Mouse (Mus musculus) adrenal gland, postnatal 25 days (tissue): Measurements from ENCODE around the gene Cx3cr1. TPM values are rescaled to one million over a fixed set of nuclear protein-coding genes. Genes with fewer than 3 reads are reported as not detected.

Experiments
- DNase-seq: peaks from one replicate; pipeline ENCODE4 v3.0.0; 2021; ENCODE audit warnings: mixed read lengths
- total RNA-seq: library from RNA; stranded (reverse); gene quantifications from 2 replicates; pipeline ENCODE4 v1.2.3, GENCODE M21; 2021

The Cx3cr1 gene
- total RNA-seq, 1 experiment from 2014 or later: 5.9 TPM

DNA sequence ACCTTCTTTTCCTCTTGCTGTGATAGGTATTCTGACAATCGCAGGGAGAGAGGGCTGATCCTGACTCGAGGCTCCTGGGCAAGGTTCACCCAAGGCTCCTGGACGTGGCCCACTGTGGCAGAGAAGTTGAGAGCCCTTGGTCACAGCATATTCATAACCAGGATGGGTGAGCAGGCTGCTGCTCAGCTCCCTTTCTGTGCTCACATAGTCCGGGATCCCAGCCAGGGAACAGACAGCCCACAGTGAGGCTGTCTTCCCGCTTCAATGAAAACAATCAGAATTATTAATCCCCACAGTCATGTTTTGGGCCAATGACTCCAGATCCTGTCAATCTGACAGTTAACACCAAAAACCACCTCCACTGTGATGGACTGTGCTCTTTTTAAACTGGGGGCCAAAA, 12.3 kb upstream of the Cx3cr1 start:
- DNase-seq: no peak

DNA sequence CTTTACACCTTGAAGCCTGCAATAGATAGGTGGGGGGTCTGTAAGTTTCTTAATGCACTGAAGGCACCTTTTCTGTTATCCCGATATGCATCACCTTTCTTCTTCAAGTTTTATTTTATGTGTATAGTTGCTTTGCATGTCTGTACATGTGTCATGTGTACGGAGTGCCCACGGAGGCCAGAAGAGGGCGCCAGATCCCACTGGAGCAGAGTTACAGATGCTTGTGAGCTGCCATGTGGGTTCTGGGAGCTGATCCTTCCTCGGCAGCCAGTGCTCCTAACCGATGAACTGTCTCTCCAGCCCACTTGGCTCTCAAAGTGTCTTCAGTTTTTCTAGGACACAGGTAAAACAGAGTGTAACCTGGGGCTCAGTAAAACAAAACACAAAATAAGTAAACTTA, 11.6 kb upstream of the Cx3cr1 start:
- DNase-seq: no peak

DNA sequence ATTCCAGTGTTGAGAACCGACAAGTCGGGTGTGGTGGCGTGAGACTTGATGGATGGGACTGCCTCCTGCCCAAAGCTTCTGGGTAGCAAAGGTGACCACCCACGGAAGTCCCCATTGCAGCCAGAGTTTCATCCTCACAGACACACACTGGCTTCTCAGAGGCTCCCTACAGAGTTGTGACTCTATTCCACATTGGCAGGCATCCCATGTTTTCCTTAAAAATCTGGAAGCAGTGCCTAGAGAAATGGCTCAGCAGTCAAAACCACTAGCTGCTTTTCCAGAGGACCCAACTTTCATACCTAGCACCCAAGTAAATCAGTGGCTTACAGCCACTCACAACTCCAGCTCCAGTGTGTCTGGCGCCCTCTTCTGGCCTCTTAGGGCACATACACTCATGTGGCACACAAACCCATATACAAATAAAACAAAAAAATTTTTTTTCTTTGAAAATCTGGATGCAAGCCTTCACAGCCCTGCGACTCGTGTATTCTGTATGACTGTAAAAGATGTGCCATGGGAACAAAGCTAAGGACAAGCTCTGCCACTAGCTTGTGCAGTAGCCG, 10.9 kb upstream of the Cx3cr1 start:
- no peak for DNase-seq

DNA sequence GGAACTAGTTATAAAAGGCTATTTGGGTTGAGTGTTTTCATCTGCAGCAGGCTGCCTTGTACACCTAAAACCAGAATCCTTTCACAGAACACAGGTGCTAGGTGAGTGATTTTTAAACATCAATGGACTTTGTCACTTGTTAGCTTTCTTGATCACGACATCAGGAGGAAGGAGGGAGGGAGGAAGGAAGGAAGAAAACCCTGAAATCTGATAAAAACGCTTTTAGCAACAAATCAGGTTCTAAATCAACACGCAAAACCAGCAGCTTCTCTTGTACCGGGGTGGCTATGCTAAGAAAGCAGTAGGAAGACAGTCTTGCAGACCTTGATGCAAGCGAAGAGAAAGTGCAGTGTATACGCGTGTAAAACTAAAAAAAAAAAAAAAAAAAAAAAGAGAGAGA, 10.2 kb upstream of the Cx3cr1 start:
- no peak for DNase-seq

DNA sequence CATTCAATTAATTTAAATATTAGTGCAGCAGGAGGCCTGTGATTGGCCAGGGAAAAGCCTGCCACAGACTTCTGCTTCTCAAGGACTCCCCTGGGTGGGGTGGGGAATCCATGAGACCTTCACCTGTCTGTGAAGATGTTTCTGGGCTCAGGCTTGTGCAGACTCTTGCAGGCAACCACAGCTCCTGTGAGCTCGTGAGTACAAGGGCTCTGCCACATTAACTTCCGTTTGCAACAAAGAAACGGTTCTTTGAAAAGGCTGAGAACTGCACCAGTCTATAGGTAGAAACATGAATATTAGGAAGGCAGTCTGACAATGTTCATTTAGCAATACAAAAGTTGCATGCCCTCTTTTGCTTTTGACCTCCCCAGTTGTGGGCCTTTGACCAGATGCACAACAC, 8.6 kb upstream of the Cx3cr1 start:
- no peak for DNase-seq

DNA sequence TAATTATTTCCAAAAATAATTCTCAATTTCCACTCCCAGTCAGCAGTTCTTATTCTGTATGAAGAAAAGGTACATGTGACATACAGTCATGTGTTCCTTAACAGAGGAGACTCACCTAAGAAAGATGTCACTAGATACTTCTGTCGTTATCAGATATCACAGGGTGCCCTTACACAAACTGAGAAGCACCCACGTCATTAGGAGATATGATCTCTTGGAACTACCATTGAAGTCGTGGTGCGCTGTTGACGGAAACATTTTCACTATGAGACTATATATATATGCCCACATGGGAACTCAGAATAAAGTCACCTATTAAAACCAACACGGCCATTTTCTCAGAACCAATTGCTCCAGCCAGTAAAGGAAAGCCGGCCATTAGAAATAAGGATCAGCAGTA, 4.8 kb upstream of the Cx3cr1 start:
- no peak for DNase-seq

DNA sequence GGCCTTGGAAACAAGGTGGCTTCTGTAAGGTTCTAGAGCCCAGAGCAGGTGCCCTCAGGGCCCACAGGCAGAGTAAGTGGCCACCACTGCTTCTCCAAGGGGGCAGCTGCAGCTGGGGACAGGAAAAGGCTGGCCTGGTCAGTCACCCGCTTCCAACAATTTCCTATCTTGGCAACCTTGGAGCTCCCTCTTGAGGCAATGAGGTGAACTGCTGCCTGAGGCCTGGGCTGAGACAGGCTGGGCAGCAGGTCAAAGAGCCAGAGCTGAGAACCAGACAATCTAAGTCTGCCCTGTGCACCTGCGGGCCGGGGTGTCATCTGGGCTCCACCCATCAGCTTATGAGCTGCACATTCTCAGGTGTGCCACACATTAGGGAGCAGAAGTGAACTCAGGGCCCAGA, 3.5 kb upstream of the Cx3cr1 start:
- peak; percentile 79 for DNase-seq

DNA sequence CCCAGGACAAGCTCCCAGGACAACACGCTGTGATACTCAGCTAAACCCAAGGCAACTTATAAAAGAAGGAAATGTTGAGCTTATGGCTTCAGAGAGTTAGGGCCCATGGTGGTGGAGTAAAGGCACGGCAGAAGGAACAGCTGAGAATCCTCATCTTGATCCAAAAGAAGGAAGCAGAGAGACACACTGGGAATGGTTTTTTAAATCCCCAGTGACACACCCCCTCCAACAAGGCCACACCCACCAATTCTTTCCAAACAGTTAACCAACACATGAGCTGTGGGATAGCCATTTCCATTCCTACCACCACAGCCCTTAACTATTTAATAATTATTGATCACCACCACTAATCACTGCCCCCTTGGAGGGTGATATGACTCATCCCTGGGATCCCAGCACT, 1.6 kb upstream of the Cx3cr1 start:
- no peak for DNase-seq

DNA sequence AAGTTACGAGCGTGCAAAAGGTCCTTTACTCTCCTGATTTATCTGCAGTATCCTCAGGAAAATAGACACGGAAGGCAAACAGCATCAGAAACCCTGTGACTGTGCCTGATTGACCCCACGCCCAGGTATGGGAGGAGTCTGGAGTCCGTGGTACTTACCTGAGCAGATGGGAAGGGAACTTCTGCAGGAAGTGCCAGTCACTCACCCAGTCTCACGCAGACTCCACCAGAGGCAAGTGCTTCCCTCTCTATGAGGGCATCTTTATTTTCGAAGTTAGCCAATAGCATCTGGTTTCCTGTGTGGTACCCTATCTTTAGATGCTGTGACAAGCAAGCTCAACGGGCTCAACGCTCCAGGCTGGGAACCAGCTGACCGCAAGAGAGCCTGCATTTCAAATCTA, 1.6 kb downstream of the Cx3cr1 start:
- no peak for DNase-seq

DNA sequence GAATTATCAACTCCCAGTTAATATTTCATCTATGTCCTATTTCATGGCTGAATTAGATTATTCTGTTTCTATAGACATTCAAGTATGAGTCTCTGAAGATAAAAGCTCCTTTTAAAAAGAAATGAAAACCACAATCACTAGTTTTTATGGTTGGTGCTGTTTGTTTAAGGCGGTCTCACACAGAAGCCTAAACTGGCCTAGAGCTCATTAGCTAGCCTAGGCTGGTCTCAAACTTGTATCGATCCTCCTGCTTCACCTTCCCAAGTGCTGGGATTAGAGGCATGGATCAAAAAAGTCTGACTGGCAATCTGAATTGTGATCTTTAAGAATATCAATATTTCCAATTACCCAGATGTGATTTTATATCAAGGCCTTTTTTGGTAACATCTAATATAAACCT, 2.1 kb downstream of the Cx3cr1 start:
- no peak for DNase-seq

DNA sequence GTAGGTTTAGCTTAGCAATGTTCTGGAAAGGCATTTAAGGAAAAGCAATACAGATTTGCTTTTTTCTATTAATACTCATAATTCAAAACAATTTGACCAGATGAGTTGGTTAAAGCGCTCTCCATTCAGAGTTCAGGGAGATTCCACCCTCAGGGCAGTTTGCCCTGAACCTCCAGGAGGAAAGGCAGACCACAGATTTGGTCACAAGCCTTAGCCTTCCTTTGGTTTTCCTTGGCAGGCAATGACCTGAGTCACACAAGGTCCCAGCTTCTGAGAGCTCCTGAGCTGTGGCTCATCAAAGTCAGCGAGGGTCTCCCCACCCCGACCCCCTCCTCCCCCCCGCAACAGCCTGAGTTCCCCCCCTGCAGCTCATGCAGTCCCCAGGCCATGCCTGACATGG, 5.4 kb downstream of the Cx3cr1 start:
- no peak for DNase-seq

DNA sequence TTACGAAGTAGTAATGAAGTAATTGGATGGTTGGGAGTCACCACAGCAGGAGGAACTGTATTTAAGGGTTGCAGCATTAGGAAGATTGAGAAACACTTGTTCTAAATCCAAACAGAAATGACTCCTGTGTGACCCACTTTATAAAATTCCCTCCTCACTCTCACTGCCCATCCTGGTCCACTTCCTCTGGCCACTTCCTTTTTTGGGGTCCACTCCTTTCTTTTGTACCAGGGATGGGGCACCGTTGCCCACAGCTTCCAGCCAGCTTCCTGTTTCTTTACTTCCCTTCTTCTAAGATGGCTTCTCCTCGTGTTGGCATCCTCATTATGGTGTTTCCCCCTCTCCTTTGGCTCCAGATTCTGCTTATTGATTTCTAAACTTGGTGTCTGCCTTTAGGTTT, 10.9 kb downstream of the Cx3cr1 start:
- DNase-seq: no peak

DNA sequence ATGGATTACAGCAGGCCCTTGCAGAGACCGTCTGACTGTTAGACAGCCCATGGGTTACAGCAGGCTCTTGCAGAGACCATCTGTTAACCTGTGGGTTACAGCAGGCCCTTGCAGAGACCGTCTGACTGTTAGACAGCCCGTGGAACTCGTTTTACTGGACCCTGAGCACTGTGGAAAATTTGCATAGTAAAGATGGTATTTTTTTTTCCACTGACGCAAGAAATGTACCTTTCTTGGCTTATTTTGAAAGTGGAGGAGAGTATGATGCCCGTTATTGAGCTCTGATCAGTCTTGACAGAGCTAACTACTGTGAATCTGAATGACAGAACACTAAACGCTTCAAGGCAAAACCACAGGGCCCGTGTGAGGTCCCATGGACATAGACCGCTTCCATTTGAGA, 13.5 kb downstream of the Cx3cr1 start:
- no peak for DNase-seq

DNA sequence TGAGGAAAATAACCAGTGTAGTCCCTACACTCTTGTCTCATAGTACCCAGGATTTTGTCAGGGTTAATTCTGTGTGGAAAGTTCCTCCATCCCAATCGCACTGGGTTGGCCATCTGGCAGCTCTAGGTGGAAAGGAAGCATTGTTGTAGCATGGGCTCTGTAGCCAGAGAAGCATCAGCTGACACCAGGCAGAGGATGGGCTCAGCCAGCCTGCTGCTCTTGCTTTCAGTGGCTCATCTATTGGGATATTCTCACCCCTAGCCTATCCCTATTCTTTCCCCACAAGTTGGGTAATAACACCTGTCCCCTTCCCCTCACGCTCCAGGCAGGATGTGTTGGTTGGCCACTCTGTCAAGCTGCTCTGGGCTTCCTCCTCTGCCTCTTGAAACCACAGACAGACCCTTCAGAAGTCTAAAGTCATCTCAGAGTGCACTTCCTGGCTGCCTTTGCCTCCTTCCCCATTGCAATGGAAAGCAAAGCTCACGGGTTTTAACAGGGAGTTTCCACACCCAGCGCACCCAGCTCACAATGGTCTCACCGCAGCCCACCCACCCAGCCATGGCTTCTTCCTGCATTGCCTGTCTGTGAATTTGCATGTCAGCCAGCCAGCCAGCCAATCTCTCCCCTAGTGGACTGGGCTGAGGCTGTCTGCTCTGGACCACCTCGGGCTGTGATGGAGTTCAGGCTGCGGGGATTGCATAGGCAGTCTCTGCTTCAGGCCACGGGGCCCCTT, 15.0 kb downstream of the Cx3cr1 start:
- no peak for DNase-seq

DNA sequence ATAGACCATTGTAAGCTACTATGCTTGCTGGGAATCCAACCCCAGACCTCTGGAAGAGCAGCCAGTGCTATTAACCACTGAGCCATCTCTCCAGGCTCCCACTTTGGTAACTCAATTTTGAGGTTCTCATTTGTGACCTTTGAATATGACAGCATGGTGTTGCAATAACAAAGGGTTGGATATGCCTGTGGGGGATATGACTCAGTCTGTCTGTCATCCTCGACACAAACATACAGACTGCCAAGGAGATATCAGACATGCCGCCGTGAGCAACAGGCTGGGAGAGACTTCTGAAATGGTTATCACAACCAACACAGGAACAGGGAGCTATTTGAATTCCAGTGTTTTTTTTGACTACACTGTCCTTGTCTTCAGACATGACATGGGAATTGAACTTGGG, 20.3 kb downstream of the Cx3cr1 start:
- DNase-seq: no peak

DNA sequence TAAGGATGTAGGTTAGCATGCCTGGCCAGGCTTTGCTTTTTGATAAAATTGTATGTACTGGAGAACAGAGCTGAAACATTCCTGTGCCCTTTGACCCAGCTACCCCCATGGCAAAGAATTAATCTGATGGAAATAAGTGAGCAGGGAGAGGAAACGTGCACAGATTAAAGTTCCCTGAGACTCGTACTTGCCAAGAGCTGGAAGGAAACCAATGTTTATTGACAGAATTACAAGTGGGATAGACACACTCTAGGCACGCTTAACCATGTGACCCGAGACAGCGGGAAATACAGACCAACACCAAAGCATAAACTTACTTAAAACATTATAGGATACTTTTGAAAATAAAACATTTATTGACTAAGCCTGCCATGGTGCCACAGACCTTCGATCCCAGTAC, 21.2 kb downstream of the Cx3cr1 start:
- DNase-seq: no peak

DNA sequence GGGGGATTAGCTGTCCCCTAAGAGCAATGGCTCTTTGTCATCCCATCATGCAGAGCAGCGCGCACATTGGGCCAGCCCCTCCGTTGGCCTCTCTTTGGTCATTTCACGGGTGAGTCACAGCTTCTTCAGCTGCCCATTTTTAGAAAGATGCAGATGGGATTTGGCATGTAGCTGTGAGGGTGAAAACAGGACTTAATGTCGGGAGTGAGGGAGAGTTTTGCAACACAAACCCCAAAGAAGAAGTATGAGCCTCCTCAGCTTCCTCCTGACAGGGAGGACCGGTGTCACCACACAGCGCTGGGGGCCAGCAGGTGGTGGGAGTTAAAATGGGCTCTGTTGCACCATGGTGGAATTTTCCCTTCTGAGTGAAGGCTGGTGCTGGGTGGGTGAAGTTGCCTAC, 26.6 kb downstream of the Cx3cr1 start:
- DNase-seq: no peak

DNA sequence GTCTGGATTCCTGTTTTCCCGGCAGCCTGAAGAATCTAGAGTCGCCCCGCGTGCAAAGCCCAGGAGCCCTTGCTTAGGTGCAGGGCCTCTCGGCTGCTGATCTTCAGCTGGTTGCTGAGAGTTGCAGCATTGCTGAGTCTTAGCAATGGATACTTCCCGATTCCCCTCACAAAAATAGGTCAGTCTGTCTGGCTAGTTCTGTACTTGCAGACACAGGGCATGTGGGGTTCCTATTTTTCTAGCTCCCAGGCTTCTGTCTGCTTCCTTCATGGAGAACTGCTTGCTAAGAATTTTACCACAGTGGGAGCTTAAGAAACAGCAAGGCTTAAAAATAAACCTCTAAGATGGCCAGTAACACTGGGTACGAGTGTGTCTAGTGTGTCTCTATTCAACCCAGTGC, 32.3 kb downstream of the Cx3cr1 start:
- DNase-seq: no peak

DNA sequence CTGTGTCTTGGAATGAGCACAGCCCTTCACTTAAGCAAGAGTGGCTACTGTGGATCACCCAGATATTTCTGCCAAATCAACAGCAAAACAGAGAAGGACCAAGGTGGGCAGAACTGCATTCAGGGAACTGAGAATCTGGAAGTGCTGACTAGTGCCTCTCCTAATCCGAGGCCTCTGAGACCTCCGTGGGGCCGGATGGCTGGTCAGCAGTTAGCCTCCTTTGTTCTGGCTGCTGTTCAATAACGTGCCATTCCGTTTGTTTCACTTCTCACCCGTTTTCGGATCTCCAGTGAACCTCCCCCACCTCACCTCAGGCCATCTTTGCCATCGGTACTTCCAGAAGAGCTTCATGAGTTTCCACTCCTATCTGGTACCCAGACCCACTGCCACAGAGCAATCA, 35.3 kb downstream of the Cx3cr1 start:
- DNase-seq: no peak

DNA sequence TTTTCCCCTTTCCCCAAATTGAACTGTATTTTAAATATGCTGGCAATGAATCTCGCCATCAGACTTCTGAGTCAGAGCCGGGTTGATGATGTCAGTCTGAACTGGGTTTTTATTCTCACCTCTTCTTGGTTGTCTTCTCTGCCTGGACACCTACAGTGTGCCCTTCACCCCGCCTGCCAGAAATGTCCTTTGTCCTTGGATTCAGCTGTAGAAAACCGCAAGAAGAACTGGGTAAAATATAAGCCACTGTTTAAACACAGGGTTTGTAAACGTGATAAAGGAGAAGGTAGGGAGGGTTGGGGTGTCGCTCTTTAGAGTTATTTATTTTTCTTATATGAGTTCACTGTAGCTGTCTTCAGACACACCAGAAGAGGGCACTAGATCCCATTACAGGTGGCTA, 37.0 kb downstream of the Cx3cr1 start:
- DNase-seq: no peak

DNA sequence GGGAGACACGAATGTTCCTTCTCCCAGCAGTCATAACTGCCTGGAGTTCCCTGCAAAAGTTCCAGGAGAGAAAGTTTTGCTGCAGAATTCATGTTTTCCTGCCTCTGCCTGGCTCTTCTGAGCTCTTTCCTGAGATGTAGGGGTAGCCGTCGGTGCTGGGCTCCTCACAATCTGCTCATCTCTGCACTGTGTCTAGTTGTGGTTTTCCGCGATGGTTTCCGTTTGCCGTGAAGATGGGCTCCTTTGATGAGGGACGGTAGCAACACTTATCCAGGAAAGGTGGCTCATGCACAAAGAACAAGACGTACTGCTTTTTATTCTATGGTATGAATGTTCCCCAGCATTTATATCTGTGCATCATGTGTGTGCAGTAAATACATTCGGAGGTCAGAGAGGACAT, 39.3 kb downstream of the Cx3cr1 start:
- DNase-seq: no peak

DNA sequence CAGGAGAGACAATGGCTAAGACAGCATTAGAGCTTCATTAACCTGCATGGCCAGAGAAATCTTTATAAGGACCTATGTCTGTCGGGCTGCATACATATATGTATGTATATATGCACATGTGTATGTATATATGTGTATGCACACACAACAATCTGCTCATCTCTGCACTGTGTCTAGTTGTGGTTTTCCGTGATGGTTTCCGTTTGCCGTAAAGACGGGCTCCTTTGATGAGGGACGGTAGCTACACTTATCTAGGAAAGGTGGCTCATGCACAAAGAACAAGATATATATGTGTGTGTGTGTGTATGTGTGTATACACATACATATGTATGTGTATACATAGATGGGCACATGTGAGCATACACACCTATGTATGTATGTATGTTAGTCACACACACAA, 39.8 kb downstream of the Cx3cr1 start:
- no peak for DNase-seq

DNA sequence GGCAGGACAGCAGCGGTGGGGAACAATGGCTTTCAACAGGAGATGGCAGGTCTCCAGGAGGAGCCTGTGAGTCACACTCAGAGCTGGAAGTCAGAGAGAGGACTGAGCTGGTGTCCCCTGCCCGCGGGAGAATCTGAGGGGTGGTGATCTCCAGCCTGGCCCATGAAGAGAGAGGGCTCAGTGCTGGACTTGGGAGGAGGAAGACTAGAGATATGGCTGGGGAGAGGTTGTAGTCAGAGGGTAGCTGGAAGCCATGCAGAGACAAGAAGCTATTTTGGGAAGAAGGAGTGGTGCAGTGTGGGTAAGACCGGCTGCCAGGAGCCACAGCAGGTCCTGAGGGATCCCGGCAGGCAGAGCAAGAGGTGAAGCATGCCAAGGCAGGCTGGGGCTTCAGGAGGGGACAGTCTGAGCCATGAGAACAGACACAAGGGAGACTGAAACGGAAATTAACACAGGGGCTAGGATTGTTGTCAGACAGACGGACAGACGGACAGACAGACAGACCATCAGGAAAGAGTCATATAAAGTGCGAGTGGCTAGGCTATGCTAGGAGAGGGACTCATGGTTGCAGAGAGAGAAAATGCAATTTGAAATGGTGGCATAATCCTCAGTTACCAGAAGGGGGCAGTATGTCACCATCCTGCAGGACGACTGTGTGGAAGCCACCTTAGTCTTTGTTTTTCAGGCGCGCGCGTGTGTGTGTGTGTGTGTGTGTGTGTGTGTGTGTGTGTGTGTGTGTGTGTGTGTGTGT, 42.1 kb downstream of the Cx3cr1 start:
- peak; percentile 76 for DNase-seq

DNA sequence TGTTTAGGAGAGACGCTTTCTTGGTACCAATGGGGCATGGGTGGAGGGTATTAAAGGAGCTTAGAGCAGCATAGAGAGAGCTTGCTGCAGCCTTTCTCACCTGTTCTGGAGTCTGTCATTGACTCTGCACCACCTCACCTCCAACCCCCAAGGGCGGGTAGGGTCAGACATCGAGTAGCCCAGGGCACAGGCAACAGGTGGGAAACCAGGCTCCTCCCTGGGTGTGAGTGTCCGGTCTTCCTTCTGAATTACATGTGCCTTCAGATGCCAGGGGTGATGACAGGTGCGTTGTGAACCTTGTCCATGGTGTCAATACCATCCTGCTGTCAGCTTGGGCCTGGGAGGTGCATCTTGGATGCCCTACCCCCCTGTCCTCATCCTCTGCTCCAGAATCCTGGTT, 45.1 kb downstream of the Cx3cr1 start:
- DNase-seq: no peak
